8 mouse cellular contexts compared by ENCODE assay signal in genomic region chr6:125166861-125167650, GRCm38 (mm10). TPM values are rescaled to one million over a fixed set of nuclear protein-coding genes. Genes with fewer than 3 reads are reported as not detected.
A peak's percentile ranks its signal among the peaks of the same experiment; 100 is the strongest.
DNase-seq lines count a peak whose midpoint lies in the region; ATAC-seq and TF ChIP-seq lines count a peak whose summit lies in the region.

No protein-coding gene starts in this region.

- H3K4me2 ChIP-seq in embryonic facial prominence, embryonic 12.5 days (replicated peaks): peak overlapping the region; percentile 56
- peak overlapping the region; percentile 73 for H3K4me2 ChIP-seq in heart, embryonic 13.5 days
- H3K4me2 ChIP-seq in midbrain, embryonic 15.5 days: peak overlapping the region; percentile 89; the same call in 1 of the 2 replicates

- peak; percentile 3; the same call in 1 of the 2 replicates for ATAC-seq in embryonic facial prominence, embryonic 12.5 days (ENCODE audit: insufficient number of reproducible peaks, insufficient read depth, low FRiP score, low TSS enrichment)
- ATAC-seq in heart, embryonic 13.5 days (ENCODE audit: extremely low read depth, insufficient number of reproducible peaks, low FRiP score, low TSS enrichment): peak; percentile 27; the same call in 1 of the 2 replicates
- ATAC-seq in midbrain, embryonic 15.5 days (replicated peaks): no peak

- peak overlapping the region; percentile 59 for H3K9ac ChIP-seq in MEL (ENCODE audit: control insufficient read depth, low read depth, low read length, poor library complexity, severe bottlenecking)
- peak overlapping the region; percentile 47 for H3K9ac ChIP-seq in embryonic facial prominence, embryonic 12.5 days
- H3K9ac ChIP-seq in heart, embryonic 13.5 days: peak overlapping the region; percentile 88
- H3K9ac ChIP-seq in midbrain, embryonic 15.5 days: no peak overlapping the region

- H3K9me3 ChIP-seq in MEL (replicated peaks; ENCODE audit: insufficient read depth, low read length): no peaks in the 10 kb centered on the region
- H3K9me3 ChIP-seq in embryonic facial prominence, embryonic 12.5 days: no peaks in the 10 kb centered on the region
- no peaks in the 10 kb centered on the region for H3K9me3 ChIP-seq in heart, embryonic 13.5 days
- no peaks in the 10 kb centered on the region for H3K9me3 ChIP-seq in midbrain, embryonic 15.5 days

- TF ChIP-seq EP300 in MEL (IDR thresholded peaks at IDR 0.05; ENCODE audit: low read depth in 1 of 2, low read length in 2 of 2): no peak

- no peak for TF ChIP-seq CTCF in MEL (IDR thresholded peaks at IDR 0.05 in 2 of 3, conservative IDR thresholded peaks at IDR 0.05 in 1 of 3; ENCODE audit: control insufficient read depth in 1 of 3, insufficient read depth in 1 of 3, low read depth in 2 of 3, low read length in 3 of 3, poor library complexity in 1 of 3, severe bottlenecking in 1 of 3)

- TF ChIP-seq RAD21 in MEL (IDR thresholded peaks at IDR 0.05; ENCODE audit: low read depth, low read length): no peak

- H3K79me2 ChIP-seq in MEL (ENCODE audit: control insufficient read depth, insufficient read depth, low read length, poor library complexity): peaks cover 24% of the 10 kb centered on the region

- intact Hi-C loops in left cerebral cortex, postnatal 25 days (cut with DNase I): loop anchor here (5.0 kb wide), 1 partner anchor 50 kb away; the partner anchor contains the start of gene Vamp1

- peak overlapping the region; percentile 59 to 74 for H3K4me3 ChIP-seq in MEL (ENCODE audit: control insufficient read depth in 1 of 2, insufficient read depth in 1 of 2, low read depth in 2 of 2, low read length in 2 of 2)
- H3K4me3 ChIP-seq in embryonic facial prominence, embryonic 12.5 days: peak overlapping the region; percentile 89
- peak overlapping the region; percentile 98 for H3K4me3 ChIP-seq in heart, embryonic 13.5 days
- H3K4me3 ChIP-seq in midbrain, embryonic 15.5 days: peak overlapping the region; percentile 94; the same call in 1 of the 2 replicates

- H3K36me3 ChIP-seq in MEL (ENCODE audit: control insufficient read depth in 1 of 2, insufficient read depth in 2 of 2, low read length in 2 of 2): peaks cover 0 to 16% of the 10 kb centered on the region in 2 experiments
- peaks cover 59% of the 10 kb centered on the region for H3K36me3 ChIP-seq in embryonic facial prominence, embryonic 12.5 days
- H3K36me3 ChIP-seq in heart, embryonic 13.5 days: peaks cover 72% of the 10 kb centered on the region
- peaks cover 38% of the 10 kb centered on the region for H3K36me3 ChIP-seq in midbrain, embryonic 15.5 days (replicated peaks)

- H3K27ac ChIP-seq in MEL (ENCODE audit: control insufficient read depth, low read depth, low read length): peak overlapping the region; percentile 43
- H3K27ac ChIP-seq in embryonic facial prominence, embryonic 12.5 days: peak overlapping the region; percentile 91
- peak overlapping the region; percentile 99 for H3K27ac ChIP-seq in heart, embryonic 13.5 days (replicated peaks)
- peak overlapping the region; percentile 92 for H3K27ac ChIP-seq in midbrain, embryonic 15.5 days

- WGBS in embryonic facial prominence, embryonic 12.5 days: 21% methylated on average over 10 of the region's 10 CpGs
- 15% methylated on average over 10 of the region's 10 CpGs for WGBS in heart, embryonic 13.5 days
- WGBS in midbrain, embryonic 15.5 days: 12% methylated on average over 10 of the region's 10 CpGs

- H3K4me1 ChIP-seq in MEL (ENCODE audit: control insufficient read depth in 1 of 2, insufficient read depth in 2 of 2, low read length in 2 of 2): peaks cover 3 to 20% of the 10 kb centered on the region in 2 experiments
- H3K4me1 ChIP-seq in embryonic facial prominence, embryonic 12.5 days: peaks cover 38% of the 10 kb centered on the region
- H3K4me1 ChIP-seq in heart, embryonic 13.5 days: peaks cover 46% of the 10 kb centered on the region
- peaks cover 38% of the 10 kb centered on the region for H3K4me1 ChIP-seq in midbrain, embryonic 15.5 days

- no peak; a peak in 1 of 4 replicates for TF ChIP-seq POLR2A in MEL (IDR thresholded peaks at IDR 0.05; ENCODE audit: control insufficient read depth in 1 of 2, insufficient read depth in 1 of 2, low read depth in 1 of 2, low read length in 2 of 2, poor library complexity in 1 of 2)

- DNase-seq in cerebellum, adult 11 months: peak; percentile 54
- DNase-seq in cerebellum, postnatal 4 days (ENCODE audit: low spot score in 2 of 2): no peak
- DNase-seq in MEL (ENCODE audit: low read depth, low spot score): peak; percentile 86
- DNase-seq in left cerebral cortex, postnatal 25 days (ENCODE audit: low spot score in 2 of 2): peak; percentile 60 to 62
- DNase-seq in thymus, postnatal 4 days: no peak

- H3K27me3 ChIP-seq in MEL (ENCODE audit: control insufficient read depth in 1 of 2, insufficient read depth in 2 of 2, low read length in 2 of 2): no peaks in the 10 kb centered on the region
- H3K27me3 ChIP-seq in embryonic facial prominence, embryonic 12.5 days: no peaks in the 10 kb centered on the region
- H3K27me3 ChIP-seq in heart, embryonic 13.5 days (replicated peaks): no peaks in the 10 kb centered on the region
- no peaks in the 10 kb centered on the region for H3K27me3 ChIP-seq in midbrain, embryonic 15.5 days (replicated peaks)

TF ChIP-seq in MEL, 35 proteins besides CTCF, POLR2A, EP300 and RAD21 (continues in another document):
- TF ChIP-seq RCOR1 (IDR thresholded peaks at IDR 0.05; ENCODE audit: low read depth, low read length): peak; percentile 90
- peak; percentile 61; the same call in 1 of the 2 replicates for TF ChIP-seq ETS1 (IDR thresholded peaks at IDR 0.05; ENCODE audit: low read depth, low read length)
- TF ChIP-seq CHD1 (IDR thresholded peaks at IDR 0.05; ENCODE audit: low read depth, low read length): no peak
- peak; percentile 77; the same call in 1 of the 2 replicates for TF ChIP-seq BHLHE40 (IDR thresholded peaks at IDR 0.05; ENCODE audit: borderline replicate concordance, low read depth, low read length)
- TF ChIP-seq NELFE (IDR thresholded peaks at IDR 0.05; ENCODE audit: low read depth, low read length): no peak; the same call in 1 of the 2 replicates
- peak; percentile 47; the same call in 1 of the 2 replicates for TF ChIP-seq MEF2A (IDR thresholded peaks at IDR 0.05; ENCODE audit: extremely low read depth, insufficient replicate concordance, low read depth, low read length, poor library complexity, severe bottlenecking)
- no peak for TF ChIP-seq TBP (IDR thresholded peaks at IDR 0.05; ENCODE audit: low read depth, low read length)
- TF ChIP-seq UBTF (IDR thresholded peaks at IDR 0.05; ENCODE audit: borderline replicate concordance, insufficient read depth, low read depth, low read length): no peak
- peak; percentile 24; the same call in 1 of the 2 replicates for TF ChIP-seq POLR2AphosphoS2 (IDR thresholded peaks at IDR 0.05; ENCODE audit: low read length)

RNA-seq across cellular contexts. Expression of gene Gapdh, which starts 0.8 kb away (rescaled TPM):
- total RNA-seq in MEL (2012; rRNA removed): 723 and 1,144 TPM in 2 replicates
- polyA plus RNA-seq in MEL (2012; ENCODE audit: insufficient read depth in 1 of 2, insufficient read length in 2 of 2, low read depth in 1 of 2, low replicate concordance in 2 of 2, missing spikeins in 1 of 2): 1,000 to 10,000 TPM in 1 of 2 experiments, not detected in 1; 1,834 TPM
- 1,846 and 1,855 TPM in 2 replicates for polyA plus RNA-seq in embryonic facial prominence, embryonic 12.5 days (2016; fragmentation: Nextera tagmentation; extraction: Ambion mirVana)
- 4,266 and 4,534 TPM in 2 replicates for polyA plus RNA-seq in heart, embryonic 13.5 days (2015; fragmentation: Nextera tagmentation; extraction: Ambion mirVana)
- 1,000 to 10,000 TPM; 2,469 to 2,584 TPM for total RNA-seq in left cerebral cortex, postnatal 25 days (2021)
- polyA plus RNA-seq in midbrain, embryonic 15.5 days (2015; fragmentation: Nextera tagmentation; extraction: Ambion mirVana): 1,389 and 1,453 TPM in 2 replicates

RNA-seq across cellular contexts. Expression of gene Iffo1, which starts 22.0 kb away (rescaled TPM):
- total RNA-seq in MEL (2012; rRNA removed): 75.4 and 96.1 TPM in 2 replicates
- 10 to 100 TPM in 1 of 2 experiments, not detected in 1; 96.9 TPM for polyA plus RNA-seq in MEL (2012; ENCODE audit: insufficient read depth in 1 of 2, insufficient read length in 2 of 2, low read depth in 1 of 2, low replicate concordance in 2 of 2, missing spikeins in 1 of 2)
- 19.1 and 24.0 TPM in 2 replicates for polyA plus RNA-seq in embryonic facial prominence, embryonic 12.5 days (2016; fragmentation: Nextera tagmentation; extraction: Ambion mirVana)
- polyA plus RNA-seq in heart, embryonic 13.5 days (2015; fragmentation: Nextera tagmentation; extraction: Ambion mirVana): 9.4 and 9.5 TPM in 2 replicates
- total RNA-seq in left cerebral cortex, postnatal 25 days (2021): 10 to 100 TPM; 52.7 to 63.0 TPM
- 22.0 and 23.3 TPM in 2 replicates for polyA plus RNA-seq in midbrain, embryonic 15.5 days (2015; fragmentation: Nextera tagmentation; extraction: Ambion mirVana)

RNA-seq across cellular contexts. Expression of gene Ncapd2, which starts 24.4 kb away (rescaled TPM):
- total RNA-seq in MEL (2012; rRNA removed): 86.6 and 88.8 TPM in 2 replicates
- polyA plus RNA-seq in MEL (2012; ENCODE audit: insufficient read depth in 1 of 2, insufficient read length in 2 of 2, low read depth in 1 of 2, low replicate concordance in 2 of 2, missing spikeins in 1 of 2): 100 to 1,000 TPM in 1 of 2 experiments, not detected in 1; 394 TPM
- polyA plus RNA-seq in embryonic facial prominence, embryonic 12.5 days (2016; fragmentation: Nextera tagmentation; extraction: Ambion mirVana): 186 and 191 TPM in 2 replicates
- 80.3 and 81.8 TPM in 2 replicates for polyA plus RNA-seq in heart, embryonic 13.5 days (2015; fragmentation: Nextera tagmentation; extraction: Ambion mirVana)
- 10 to 100 TPM; 18.9 to 25.6 TPM for total RNA-seq in left cerebral cortex, postnatal 25 days (2021)
- 58.3 and 58.6 TPM in 2 replicates for polyA plus RNA-seq in midbrain, embryonic 15.5 days (2015; fragmentation: Nextera tagmentation; extraction: Ambion mirVana)

RNA-seq across cellular contexts. Expression of gene Mrpl51, which starts 24.5 kb away (rescaled TPM):
- total RNA-seq in MEL (2012; rRNA removed): 208 and 251 TPM in 2 replicates
- 100 to 1,000 TPM in 1 of 2 experiments, not detected in 1; 286 TPM for polyA plus RNA-seq in MEL (2012; ENCODE audit: insufficient read depth in 1 of 2, insufficient read length in 2 of 2, low read depth in 1 of 2, low replicate concordance in 2 of 2, missing spikeins in 1 of 2)
- polyA plus RNA-seq in embryonic facial prominence, embryonic 12.5 days (2016; fragmentation: Nextera tagmentation; extraction: Ambion mirVana): 191 and 206 TPM in 2 replicates
- polyA plus RNA-seq in heart, embryonic 13.5 days (2015; fragmentation: Nextera tagmentation; extraction: Ambion mirVana): 219 and 251 TPM in 2 replicates
- 10 to 100 TPM; 70.4 to 73.6 TPM for total RNA-seq in left cerebral cortex, postnatal 25 days (2021)
- polyA plus RNA-seq in midbrain, embryonic 15.5 days (2015; fragmentation: Nextera tagmentation; extraction: Ambion mirVana): 129 and 131 TPM in 2 replicates

RNA-seq across cellular contexts. Expression of gene Nop2, which starts 35.3 kb away (rescaled TPM):
- total RNA-seq in MEL (2012; rRNA removed): 210 and 263 TPM in 2 replicates
- polyA plus RNA-seq in MEL (2012; ENCODE audit: insufficient read depth in 1 of 2, insufficient read length in 2 of 2, low read depth in 1 of 2, low replicate concordance in 2 of 2, missing spikeins in 1 of 2): 100 to 1,000 TPM; 221 to 337 TPM
- 68.0 and 70.1 TPM in 2 replicates for polyA plus RNA-seq in embryonic facial prominence, embryonic 12.5 days (2016; fragmentation: Nextera tagmentation; extraction: Ambion mirVana)
- 42.7 and 48.1 TPM in 2 replicates for polyA plus RNA-seq in heart, embryonic 13.5 days (2015; fragmentation: Nextera tagmentation; extraction: Ambion mirVana)
- total RNA-seq in left cerebral cortex, postnatal 25 days (2021): 10 to 100 TPM; 27.1 to 28.0 TPM
- 48.4 and 49.1 TPM in 2 replicates for polyA plus RNA-seq in midbrain, embryonic 15.5 days (2015; fragmentation: Nextera tagmentation; extraction: Ambion mirVana)

Comparison
In these comparisons a context has a peak if more than half of its experiments do, and no peak if none do; other contexts are left out.
1. DNase-seq: peak in cerebellum, adult 11 months (single experiment), MEL (single experiment) and left cerebral cortex, postnatal 25 days (2 of 2); none in cerebellum, postnatal 4 days (0 of 2) and thymus, postnatal 4 days (single experiment).
2. H3K27ac ChIP-seq: peak in every context shown above with its lines; median percentile 99 in heart, embryonic 13.5 days; 92 in midbrain, embryonic 15.5 days; 91 in embryonic facial prominence, embryonic 12.5 days; 43 in MEL.
3. Peak in every context shown above with its lines, with median percentiles within 50 percentile points of each other: H3K4me3 ChIP-seq and H3K4me2 ChIP-seq.